Mouse (Mus musculus) stomach, embryonic 15.5 days (tissue): Measurements from ENCODE around the gene Gpm6b. TPM values are rescaled to one million over a fixed set of nuclear protein-coding genes. Genes with fewer than 3 reads are reported as not detected.

Source experiments
- ATAC-seq: fragments of 200-750 bp; cut with Nextera tagmentation; 2 replicates; pipeline ENCODE4 v1.8.0; 2017; ENCODE audit warnings: low read depth, moderate number of reproducible peaks, moderate TSS enrichment; ENCODE audit not compliant: insufficient read depth, low FRiP score
- H3K27ac ChIP-seq: fragments of 300-500 bp; sonication (generic); 2 replicates; pipeline ENCODE4 v1.5.1; 2015; ENCODE audit warnings: mild to moderate bottlenecking, inconsistent platforms
- H3K27me3 ChIP-seq: fragments of 300-500 bp; sonication (generic); replicated peaks from 2 replicates; pipeline ENCODE4 v1.6.1; 2015; ENCODE audit warnings: inconsistent platforms
- H3K36me3 ChIP-seq: fragments of 300-500 bp; sonication (generic); 2 replicates; pipeline ENCODE4 v1.6.1; 2015; ENCODE audit warnings: inconsistent platforms
- H3K4me1 ChIP-seq: fragments of 300-500 bp; sonication (generic); 2 replicates; pipeline ENCODE4 v1.6.1; 2015; ENCODE audit warnings: inconsistent platforms
- H3K4me2 ChIP-seq: fragments of 300-500 bp; sonication (generic); 2 replicates; pipeline ENCODE4 v1.6.1; 2015; ENCODE audit warnings: mild to moderate bottlenecking, inconsistent platforms
- H3K4me3 ChIP-seq: fragments of 300-500 bp; sonication (generic); replicated peaks from 2 replicates; pipeline ENCODE4 v1.5.1; 2015; ENCODE audit warnings: inconsistent platforms
- H3K9ac ChIP-seq: fragments of 300-500 bp; sonication (generic); 2 replicates; pipeline ENCODE4 v1.6.1; 2015; ENCODE audit warnings: inconsistent platforms
- H3K9me3 ChIP-seq: fragments of 300-500 bp; sonication (generic); 2 replicates; pipeline ENCODE4 v1.6.1; 2016; ENCODE audit warnings: inconsistent platforms
- WGBS: fragments of 180-500 bp; shearing (Covaris S2); methylation state at CpG from one replicate; pipeline ENCODE4 v1.1.7; 2015; 5-methylcytosine and 5-hydroxymethylcytosine counted together
- polyA plus RNA-seq: library from polyadenylated mRNA; unstranded; fragments of >200 nt; fragmentation: Nextera tagmentation; extraction: Ambion mirVana; gene quantifications from 2 replicates; pipeline ENCODE4 v1.2.1, GENCODE M21; 2015

The Gpm6b gene
- polyA plus RNA-seq, 1 experiment from 2014 or later = 33.5 TPM

GRCm38 (mm10) chrX:166239520-166239919, 809 bp downstream of the Gpm6b start:
- WGBS = 30% methylated on average over 13 of the region's 13 CpGs
- Histone ChIP-seq H3K4me2 (peak overlapping the region; percentile 76), H3K9me3 (no peaks in the 10 kb centered on the region), H3K27me3 (0 out of 2 replicates have a peak, but pooled peaks cover 4% of the 10 kb centered on the region), H3K36me3 (no peaks in the 10 kb centered on the region), H3K4me1 (no peaks in the 10 kb centered on the region), H3K27ac (no peak overlapping the region), H3K9ac (no peak overlapping the region; the same call in 1 of the 2 replicates), H3K4me3 (peak overlapping the region; percentile 55)
- 0 out of 2 replicates have a peak, but pooled peaks have one; percentile 30 for ATAC-seq

- Histone ChIP-seq H3K27ac (no peak overlapping the region), H3K36me3 (no peaks in the 10 kb centered on the region), H3K4me1 (no peaks in the 10 kb centered on the region), H3K4me2 (no peak overlapping the region), H3K9ac (no peak overlapping the region), H3K9me3 (no peaks in the 10 kb centered on the region), H3K4me3 (no peak overlapping the region), H3K27me3 (0 out of 2 replicates have a peak, but pooled peaks cover 4% of the 10 kb centered on the region)
- 77% methylated on average over 7 of the region's 7 CpGs for WGBS
- ATAC-seq = no peak
Observed at GRCm38 (mm10) chrX:166240751-166241150, 2.0 kb downstream of the Gpm6b start.

- Histone ChIP-seq H3K4me3 (no peak overlapping the region), H3K27ac (no peak overlapping the region), H3K27me3 (0 out of 2 replicates have a peak, but pooled peaks cover 2% of the 10 kb centered on the region), H3K4me2 (no peak overlapping the region), H3K4me1 (no peaks in the 10 kb centered on the region), H3K36me3 (no peaks in the 10 kb centered on the region), H3K9ac (no peak overlapping the region), H3K9me3 (no peaks in the 10 kb centered on the region)
- 58% methylated on average over 4 of the region's 4 CpGs for WGBS
- ATAC-seq = no peak
Observed at GRCm38 (mm10) chrX:166243261-166243885, 4.7 kb downstream of the Gpm6b start.

GRCm38 (mm10) chrX:166271489-166271888, 32.8 kb downstream of the Gpm6b start:
- no peaks in the 10 kb centered on the region for H3K9me3 ChIP-seq
- 26% methylated on average over 1 of the region's 1 CpGs for WGBS
- no peaks in the 10 kb centered on the region for H3K27me3 ChIP-seq
- H3K4me1 ChIP-seq = no peaks in the 10 kb centered on the region
- H3K27ac ChIP-seq = peak overlapping the region; percentile 40; the same call in 1 of the 2 replicates
- no peak; the same call in 1 of the 2 replicates for ATAC-seq
- no peak overlapping the region for H3K9ac ChIP-seq
- no peak overlapping the region for H3K4me2 ChIP-seq
- H3K4me3 ChIP-seq = no peak overlapping the region
- no peaks in the 10 kb centered on the region for H3K36me3 ChIP-seq

GRCm38 (mm10) chrX:166272646-166273045, 33.9 kb downstream of the Gpm6b start:
- WGBS = 61% methylated on average over 6 of the region's 6 CpGs
- Histone ChIP-seq H3K36me3 (no peaks in the 10 kb centered on the region), H3K27ac (no peak overlapping the region), H3K9me3 (no peaks in the 10 kb centered on the region), H3K27me3 (no peaks in the 10 kb centered on the region), H3K4me1 (no peaks in the 10 kb centered on the region), H3K4me2 (no peak overlapping the region), H3K9ac (no peak overlapping the region), H3K4me3 (no peak overlapping the region)
- no peak for ATAC-seq

GRCm38 (mm10) chrX:166279861-166280260, 41.1 kb downstream of the Gpm6b start:
- Histone ChIP-seq H3K36me3 (no peaks in the 10 kb centered on the region), H3K27ac (no peak overlapping the region), H3K27me3 (no peaks in the 10 kb centered on the region), H3K4me3 (no peak overlapping the region), H3K9me3 (no peaks in the 10 kb centered on the region), H3K4me1 (no peaks in the 10 kb centered on the region), H3K4me2 (no peak overlapping the region), H3K9ac (no peak overlapping the region)
- no peak for ATAC-seq
- WGBS = 65% methylated on average over 1 of the region's 1 CpGs

GRCm38 (mm10) chrX:166286760-166287483, 48.2 kb downstream of the Gpm6b start:
- WGBS = 51% methylated on average over 9 of the region's 9 CpGs
- Histone ChIP-seq H3K4me3 (no peak overlapping the region), H3K9me3 (no peaks in the 10 kb centered on the region), H3K9ac (no peak overlapping the region), H3K4me2 (no peak overlapping the region), H3K4me1 (no peaks in the 10 kb centered on the region), H3K27me3 (no peaks in the 10 kb centered on the region), H3K36me3 (no peaks in the 10 kb centered on the region), H3K27ac (no peak overlapping the region)
- ATAC-seq = no peak

GRCm38 (mm10) chrX:166291266-166291665, 52.6 kb downstream of the Gpm6b start:
- 41% methylated on average over 3 of the region's 3 CpGs for WGBS
- no peaks in the 10 kb centered on the region for H3K27me3 ChIP-seq
- ATAC-seq = peak; percentile 47; the same call in 1 of the 2 replicates
- no peaks in the 10 kb centered on the region for H3K4me1 ChIP-seq
- no peaks in the 10 kb centered on the region for H3K36me3 ChIP-seq
- H3K4me2 ChIP-seq = no peak overlapping the region
- H3K9ac ChIP-seq = no peak overlapping the region
- H3K27ac ChIP-seq = 0 out of 2 replicates have a peak overlapping the region, but pooled peaks have one; percentile 21
- H3K4me3 ChIP-seq = no peak overlapping the region
- H3K9me3 ChIP-seq = no peaks in the 10 kb centered on the region

GRCm38 (mm10) chrX:166293465-166293864, 54.8 kb downstream of the Gpm6b start:
- Histone ChIP-seq H3K27me3 (no peaks in the 10 kb centered on the region), H3K4me3 (no peak overlapping the region), H3K4me1 (no peaks in the 10 kb centered on the region), H3K4me2 (no peak overlapping the region), H3K9me3 (no peaks in the 10 kb centered on the region), H3K27ac (no peak overlapping the region), H3K9ac (no peak overlapping the region), H3K36me3 (no peaks in the 10 kb centered on the region)
- WGBS = 87% methylated on average over 3 of the region's 3 CpGs
- no peak for ATAC-seq

- no peaks in the 10 kb centered on the region for H3K4me1 ChIP-seq
- H3K27me3 ChIP-seq = 0 out of 2 replicates have a peak, but pooled peaks cover 4% of the 10 kb centered on the region
- no peaks in the 10 kb centered on the region for H3K36me3 ChIP-seq
- no peak overlapping the region for H3K4me3 ChIP-seq
- no peak overlapping the region for H3K4me2 ChIP-seq
- no peaks in the 10 kb centered on the region for H3K9me3 ChIP-seq
- WGBS = 59% methylated on average over 2 of the region's 2 CpGs
- no peak overlapping the region for H3K27ac ChIP-seq
- H3K9ac ChIP-seq = no peak overlapping the region
- no peak for ATAC-seq
Observed at GRCm38 (mm10) chrX:166302791-166303190, 64.1 kb downstream of the Gpm6b start.

- H3K27me3 ChIP-seq = 0 out of 2 replicates have a peak, but pooled peaks cover 4% of the 10 kb centered on the region
- 79% methylated on average over 2 of the region's 2 CpGs for WGBS
- H3K27ac ChIP-seq = no peak overlapping the region
- H3K36me3 ChIP-seq = no peaks in the 10 kb centered on the region
- no peak for ATAC-seq
- H3K4me2 ChIP-seq = no peak overlapping the region
- H3K4me3 ChIP-seq = no peak overlapping the region
- H3K4me1 ChIP-seq = no peaks in the 10 kb centered on the region
- H3K9ac ChIP-seq = no peak overlapping the region
- H3K9me3 ChIP-seq = no peaks in the 10 kb centered on the region
Observed at GRCm38 (mm10) chrX:166304355-166304754, 65.6 kb downstream of the Gpm6b start.
